Mouse (Mus musculus): ENCODE measurements around the gene Trim39. TPM values are rescaled to one million over a fixed set of nuclear protein-coding genes. Genes with fewer than 3 reads are reported as not detected.

Trim39 gene
- polyA plus RNA-seq, 1 experiment, result 7.9 TPM

Other genes starting within 250 kb of the Trim39 start
- 386 and 571 TPM in 2 replicates for gene H2-T23, start 239.4 kb downstream of the Trim39 start, polyA plus RNA-seq (2012; rRNA removed)
- 59.7 and 67.2 TPM in 2 replicates for gene H2-T22, start 229.5 kb downstream of the Trim39 start, polyA plus RNA-seq (2012; rRNA removed)
- 0.07 TPM in 1 of 2 replicates, not detected in the other for gene Gm6034, start 229.3 kb downstream of the Trim39 start, polyA plus RNA-seq (2012; rRNA removed)
- 53.0 and 148 TPM in 2 replicates for gene Gm11127, start 213.9 kb downstream of the Trim39 start, polyA plus RNA-seq (2012; rRNA removed)
- 0.15 and 0.33 TPM in 2 replicates for gene Gm19684, start 150.6 kb downstream of the Trim39 start, polyA plus RNA-seq (2012; rRNA removed)
- 7.1 and 18.3 TPM in 2 replicates for gene Gm7030, start 142.8 kb downstream of the Trim39 start, polyA plus RNA-seq (2012; rRNA removed)
- 58.6 and 119 TPM in 2 replicates for gene Gm8909, start 103.7 kb downstream of the Trim39 start, polyA plus RNA-seq (2012; rRNA removed)
- 73.6 and 140 TPM in 2 replicates for gene H2-T3, start 82.0 kb downstream of the Trim39 start, polyA plus RNA-seq (2012; rRNA removed)
- 105 and 123 TPM in 2 replicates for gene Rpp21, start 14.2 kb downstream of the Trim39 start, polyA plus RNA-seq (2012; rRNA removed)
- not detected in 2 replicates for gene H2-M10.2, start 14.2 kb upstream of the Trim39 start, polyA plus RNA-seq (2012; rRNA removed)
- not detected in 2 replicates for gene H2-M10.1, start 53.9 kb upstream of the Trim39 start, polyA plus RNA-seq (2012; rRNA removed)
- gene H2-M10.3, start 96.2 kb upstream of the Trim39 start, polyA plus RNA-seq (2012; rRNA removed), result not detected in 2 replicates
- gene H2-M10.4, start 190.1 kb upstream of the Trim39 start, polyA plus RNA-seq (2012; rRNA removed), result not detected in 2 replicates

Data from large intestine, adult 2 months (tissue).